Mouse (Mus musculus) cerebellum, postnatal 14 days (tissue): ENCODE data around the gene Ptpn21.

Experiments used
- DNase-seq, 2 experiments: peaks; one replicate each; pipeline ENCODE4 v3.0.0; 2021; ENCODE audit warnings: mixed read lengths in 2 of 2

Gene Ptpn21

GRCm38 (mm10) chr12:98721030-98721429, 16.2 kb downstream of the Ptpn21 start:
- DNase-seq: peak in 1 of 2 experiments; percentile 10

GRCm38 (mm10) chr12:98720628-98721027, 16.6 kb downstream of the Ptpn21 start:
- peak in 1 of 2 experiments; percentile 35 for DNase-seq

- no peak for DNase-seq
Measured at GRCm38 (mm10) chr12:98716142-98716541, 21.1 kb downstream of the Ptpn21 start.

GRCm38 (mm10) chr12:98714757-98715156, 22.4 kb downstream of the Ptpn21 start:
- no peak for DNase-seq

GRCm38 (mm10) chr12:98713621-98714103, 23.5 kb downstream of the Ptpn21 start:
- no peak for DNase-seq

GRCm38 (mm10) chr12:98712819-98713218, 24.4 kb downstream of the Ptpn21 start:
- DNase-seq: no peak

- DNase-seq: no peak
Measured at GRCm38 (mm10) chr12:98703961-98704360, 33.2 kb downstream of the Ptpn21 start.

GRCm38 (mm10) chr12:98703554-98703953, 33.7 kb downstream of the Ptpn21 start:
- DNase-seq: no peak

- peak; percentile 43 to 56 for DNase-seq
Measured at GRCm38 (mm10) chr12:98701564-98701963, 35.6 kb downstream of the Ptpn21 start.

- no peak for DNase-seq
Measured at GRCm38 (mm10) chr12:98697202-98697601, 40.0 kb downstream of the Ptpn21 start.

GRCm38 (mm10) chr12:98690230-98690629, 47.0 kb downstream of the Ptpn21 start:
- DNase-seq: no peak

GRCm38 (mm10) chr12:98683574-98683973, 53.6 kb downstream of the Ptpn21 start:
- DNase-seq: no peak

- DNase-seq: no peak
Measured at GRCm38 (mm10) chr12:98683171-98683570, 54.0 kb downstream of the Ptpn21 start.

- no peak for DNase-seq
Measured at GRCm38 (mm10) chr12:98682196-98682595, 55.0 kb downstream of the Ptpn21 start.

- no peak for DNase-seq
Measured at GRCm38 (mm10) chr12:98679906-98680305, 57.3 kb downstream of the Ptpn21 start.

- DNase-seq: no peak
Measured at GRCm38 (mm10) chr12:98677336-98677735, 59.9 kb downstream of the Ptpn21 start.

GRCm38 (mm10) chr12:98676861-98677260, 60.3 kb downstream of the Ptpn21 start:
- DNase-seq: no peak

GRCm38 (mm10) chr12:98674627-98675143, 62.5 kb downstream of the Ptpn21 start:
- peak; percentile 84 to 90 for DNase-seq

GRCm38 (mm10) chr12:98673879-98674278, 63.3 kb downstream of the Ptpn21 start:
- no peak for DNase-seq

- peak in 1 of 2 experiments; percentile 10 for DNase-seq
Measured at GRCm38 (mm10) chr12:98670429-98670828, 66.8 kb downstream of the Ptpn21 start.

GRCm38 (mm10) chr12:98669864-98670263, 67.3 kb downstream of the Ptpn21 start:
- peak; percentile 90 to 91 for DNase-seq

- peak in 1 of 2 experiments; percentile 13 for DNase-seq
Measured at GRCm38 (mm10) chr12:98669086-98669485, 68.1 kb downstream of the Ptpn21 start.

- DNase-seq: peak; percentile 53 to 71
Measured at GRCm38 (mm10) chr12:98668132-98668814, 68.9 kb downstream of the Ptpn21 start.

GRCm38 (mm10) chr12:98662617-98663016, 74.6 kb downstream of the Ptpn21 start:
- DNase-seq: no peak
